Mouse (Mus musculus): ENCODE measurements around the gene Prkce.

The Prkce gene

DNA sequence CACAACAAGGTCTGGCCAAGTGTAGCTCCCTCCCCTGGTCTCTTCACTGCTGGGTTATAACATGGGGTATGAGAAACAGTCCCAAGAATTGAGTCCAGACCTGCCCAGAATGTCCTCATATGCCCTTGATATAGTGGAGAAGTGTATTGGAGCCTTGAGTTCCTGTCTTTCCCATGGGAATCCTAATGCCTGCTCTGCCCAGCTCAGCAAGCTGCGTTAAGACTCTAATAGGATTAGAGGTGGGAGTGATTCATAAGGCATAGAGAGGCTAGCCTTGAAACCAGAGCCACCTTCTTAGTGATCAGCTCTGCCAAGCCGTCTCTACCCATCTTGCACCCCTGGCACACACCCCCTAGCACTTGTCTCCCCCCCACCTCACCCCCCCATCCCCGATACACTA lies 455.3 kb downstream of the Prkce start:
- no peak for DNase-seq (ENCODE audit: low spot score in 2 of 2)

DNA sequence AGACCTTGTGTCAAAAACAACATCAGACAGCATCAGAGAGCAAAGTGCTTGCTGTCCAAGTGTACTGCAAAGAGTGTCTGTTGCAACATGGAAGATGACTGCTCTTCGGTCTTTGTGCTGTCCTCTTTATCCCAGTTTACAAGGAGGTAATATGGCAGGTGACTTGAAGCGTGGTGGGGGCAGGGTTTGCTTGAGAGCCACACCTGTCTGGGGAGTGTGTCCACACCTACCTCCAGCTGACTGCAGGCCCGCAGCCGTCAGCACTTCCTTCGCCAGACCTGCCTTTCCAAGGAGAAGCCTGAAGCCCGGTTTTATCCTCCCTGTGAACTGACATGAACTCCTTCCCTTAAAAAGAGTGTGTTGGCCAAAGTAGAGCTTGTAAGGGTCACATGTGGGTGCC lies 458.9 kb downstream of the Prkce start:
- no peak for DNase-seq (ENCODE audit: low spot score in 2 of 2)

DNA sequence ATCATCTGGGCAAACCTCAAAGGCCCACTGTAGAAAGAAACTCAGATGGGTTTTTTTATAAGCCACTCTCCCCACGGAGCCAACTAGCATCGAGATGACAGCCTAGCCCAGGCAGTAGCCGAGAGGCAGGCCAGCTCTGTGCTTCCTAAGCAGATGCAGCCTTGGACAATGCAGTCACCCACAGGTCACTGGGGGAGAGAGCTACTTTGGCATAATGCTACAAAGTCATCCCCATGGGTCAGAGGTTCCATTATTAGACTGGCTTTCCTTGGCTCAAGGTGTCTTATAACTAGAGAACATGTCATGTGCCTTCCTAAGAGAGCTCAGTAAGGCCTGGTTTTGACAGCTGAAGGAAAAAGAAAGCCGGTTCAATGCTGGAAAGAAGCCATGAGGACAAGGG lies 465.5 kb downstream of the Prkce start:
- no peak for DNase-seq (ENCODE audit: low spot score in 2 of 2)

DNA sequence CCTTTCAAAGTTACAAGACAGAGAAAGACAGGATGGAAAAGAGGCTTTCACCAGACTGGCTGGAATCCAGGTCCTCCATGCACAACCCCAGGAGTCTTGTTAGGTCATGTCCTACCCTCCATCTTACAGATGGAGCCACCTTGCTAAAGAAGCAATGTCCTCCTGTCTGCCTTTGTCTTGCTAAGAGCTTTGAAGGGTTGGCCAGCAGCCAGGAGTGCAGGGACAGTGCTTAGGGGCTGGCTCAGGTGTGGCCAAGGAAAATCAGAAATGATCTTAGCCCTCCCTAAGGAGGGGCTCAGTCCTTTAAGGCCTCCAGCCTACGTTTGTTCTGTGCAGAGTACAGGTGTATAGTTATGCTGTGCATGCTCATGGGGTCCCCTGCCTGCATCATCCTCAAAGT lies 469.7 kb downstream of the Prkce start:
- DNase-seq (ENCODE audit: low spot score in 2 of 2): no peak

DNA sequence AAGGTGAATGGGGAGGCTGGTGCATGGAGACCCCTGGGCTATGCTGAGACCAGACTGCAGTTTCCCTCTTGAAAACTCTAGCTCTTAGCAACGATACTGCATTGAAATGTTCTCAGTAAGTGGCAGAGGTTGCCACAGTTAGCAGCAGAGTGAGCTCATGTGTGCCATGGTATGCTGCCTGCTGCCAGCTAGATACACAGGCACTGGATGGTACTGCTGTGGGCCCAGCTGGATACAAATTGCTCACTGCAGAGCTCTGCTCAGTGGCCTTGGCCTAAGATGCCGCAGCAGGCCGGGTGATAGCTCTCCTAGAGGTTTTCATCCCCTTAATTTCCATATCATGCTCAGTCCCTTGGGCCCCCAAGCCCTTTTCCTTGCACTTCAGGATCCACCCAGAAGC lies 471.7 kb downstream of the Prkce start:
- no peak for DNase-seq (ENCODE audit: low spot score in 2 of 2)

DNA sequence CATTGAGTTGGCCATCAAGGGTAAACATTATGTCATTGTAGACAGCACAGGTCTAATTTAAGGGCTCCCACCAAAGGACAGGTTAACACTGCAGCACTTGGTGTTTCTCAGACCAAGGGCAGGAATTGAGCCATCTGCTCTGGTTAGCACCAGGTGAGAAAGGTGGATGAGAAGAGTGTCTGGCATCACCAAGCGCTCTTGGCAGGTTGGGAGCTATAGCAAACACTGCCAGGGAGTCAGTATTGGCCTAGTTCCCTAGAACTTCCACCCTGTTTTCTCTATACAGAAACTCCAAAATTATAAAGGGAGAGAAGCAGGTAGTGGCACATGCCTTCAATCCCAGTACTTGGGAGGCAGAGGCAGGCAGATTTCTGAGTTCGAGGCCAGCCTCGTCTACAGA lies 479.6 kb downstream of the Prkce start:
- no peak for DNase-seq (ENCODE audit: low spot score in 2 of 2)

DNA sequence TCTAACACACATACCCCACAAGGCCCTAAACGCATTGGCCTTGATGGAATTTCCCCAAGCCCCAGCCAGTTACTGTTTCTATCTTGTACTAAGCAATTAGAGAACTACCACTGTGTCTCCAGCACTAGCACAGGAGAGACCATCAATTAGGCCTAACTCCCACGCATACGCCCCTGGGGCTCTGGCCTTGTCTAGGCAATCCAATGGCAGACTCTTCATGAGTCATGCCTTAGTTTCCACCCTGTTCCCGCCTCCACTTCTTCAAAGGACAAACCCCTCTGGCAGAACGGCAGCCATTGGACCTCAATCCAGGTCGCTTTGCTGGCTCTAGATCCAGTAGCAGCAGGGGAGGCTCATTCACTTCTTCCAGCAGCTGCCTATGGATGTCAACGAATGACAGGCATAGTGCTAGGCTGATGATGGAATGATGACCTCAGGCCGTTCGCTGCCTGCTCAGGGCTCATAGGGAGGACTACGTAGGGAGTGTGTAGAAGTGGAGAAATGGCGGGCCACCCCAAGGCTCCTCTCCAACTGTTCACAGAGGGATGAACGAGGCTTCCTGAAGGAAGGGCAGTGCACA lies 481.4 kb downstream of the Prkce start:
- DNase-seq (ENCODE audit: low spot score in 2 of 2): no peak

DNA sequence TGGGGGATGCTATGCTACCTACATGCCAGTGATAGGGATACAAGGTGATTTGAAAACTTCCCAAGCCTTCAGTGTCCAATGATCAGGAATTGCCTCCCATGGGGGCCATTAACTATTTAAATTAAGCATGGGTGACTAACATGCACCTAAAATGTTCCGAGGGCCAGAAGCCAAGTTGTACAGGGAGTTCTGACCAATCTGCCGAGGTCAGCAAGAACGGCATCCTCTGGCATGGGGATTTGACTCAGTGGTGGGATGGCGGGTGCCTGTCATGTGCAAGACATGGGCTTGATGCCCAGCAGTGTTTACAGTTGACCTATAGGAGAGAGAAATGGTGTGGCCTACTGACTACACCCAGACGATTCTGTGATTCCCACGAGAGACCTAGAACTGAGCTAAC lies 482.7 kb downstream of the Prkce start:
- no peak for DNase-seq (ENCODE audit: low spot score in 2 of 2)

DNA sequence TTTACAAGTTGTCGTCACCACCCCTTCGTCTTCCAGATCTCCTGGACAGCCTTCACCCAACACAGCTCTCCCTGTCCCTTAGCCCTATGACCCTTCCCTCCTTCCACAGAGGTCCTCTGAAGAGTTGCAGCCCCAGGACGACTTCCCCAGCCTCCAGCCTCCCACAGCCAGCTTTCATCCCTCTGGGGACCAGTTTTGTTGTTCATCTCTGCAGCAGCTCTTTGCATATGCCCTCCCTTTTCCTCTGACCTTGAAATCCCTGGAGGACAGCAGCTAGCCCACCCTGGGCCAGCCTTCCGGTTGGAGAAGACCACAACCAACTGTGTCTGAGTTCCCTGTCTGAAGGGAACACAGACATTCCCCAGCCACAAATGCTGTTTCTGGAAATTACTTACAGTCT lies 483.5 kb downstream of the Prkce start:
- DNase-seq (ENCODE audit: low spot score in 2 of 2): no peak

DNA sequence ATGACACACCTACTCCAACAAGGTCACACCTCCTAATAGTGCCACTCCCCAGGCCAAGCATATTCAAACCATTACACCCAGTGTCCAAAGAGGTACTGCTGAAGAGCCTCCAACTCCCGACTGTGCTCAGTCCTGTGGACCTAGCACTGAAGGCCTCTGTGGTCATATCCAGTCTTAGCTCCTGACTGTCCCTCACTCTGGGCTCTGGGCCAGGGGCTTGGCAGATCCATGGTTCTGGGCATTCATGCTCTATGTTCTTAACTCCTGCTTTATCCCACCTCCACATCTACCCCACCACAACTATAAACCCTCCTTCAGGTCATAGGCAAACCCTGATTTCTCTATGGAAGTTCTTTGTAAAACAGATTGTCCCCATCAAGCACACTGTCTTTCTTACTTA lies 485.2 kb downstream of the Prkce start:
- no peak for DNase-seq (ENCODE audit: low spot score in 2 of 2)

DNA sequence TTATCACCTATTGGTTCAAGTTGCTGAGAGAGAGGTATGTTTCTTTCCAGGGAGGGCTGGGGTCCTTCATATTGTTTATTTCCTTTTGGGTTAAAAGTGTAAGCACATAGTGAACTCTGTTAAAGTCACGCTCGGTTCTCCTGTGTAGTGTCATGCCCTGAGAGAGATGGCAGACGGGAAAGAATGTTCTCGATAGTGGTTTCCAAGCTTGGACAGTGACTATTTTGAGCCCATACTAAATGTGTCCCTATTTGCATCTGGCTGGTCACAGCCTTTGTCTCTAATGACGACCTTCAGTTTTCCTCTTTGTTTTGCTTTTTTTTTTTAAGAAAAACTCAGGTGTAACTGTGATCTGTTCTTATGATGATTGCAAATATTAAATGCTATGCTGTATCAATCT lies 488.8 kb downstream of the Prkce start:
- no peak for DNase-seq (ENCODE audit: low spot score in 2 of 2)

DNA sequence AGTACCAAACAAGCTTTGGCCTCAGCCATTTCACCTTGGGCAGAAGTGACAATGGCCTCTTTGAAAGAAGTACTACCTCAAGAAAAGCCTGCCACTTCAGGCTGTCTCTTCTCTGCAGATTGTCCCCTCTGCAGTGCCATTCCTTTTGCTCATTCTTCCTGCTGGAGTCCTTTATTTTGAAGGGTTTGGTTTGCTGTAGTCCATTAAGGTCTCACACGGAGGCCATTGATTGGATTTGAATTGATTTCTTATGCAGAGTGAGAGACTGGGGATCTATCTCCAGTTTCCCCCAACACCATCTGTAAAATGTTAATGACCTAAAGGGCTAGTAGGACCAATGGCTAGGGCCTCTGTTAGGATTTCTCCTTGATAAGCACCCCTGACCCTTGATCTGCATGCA lies 494.7 kb downstream of the Prkce start:
- no peak for DNase-seq (ENCODE audit: low spot score in 2 of 2)

DNA sequence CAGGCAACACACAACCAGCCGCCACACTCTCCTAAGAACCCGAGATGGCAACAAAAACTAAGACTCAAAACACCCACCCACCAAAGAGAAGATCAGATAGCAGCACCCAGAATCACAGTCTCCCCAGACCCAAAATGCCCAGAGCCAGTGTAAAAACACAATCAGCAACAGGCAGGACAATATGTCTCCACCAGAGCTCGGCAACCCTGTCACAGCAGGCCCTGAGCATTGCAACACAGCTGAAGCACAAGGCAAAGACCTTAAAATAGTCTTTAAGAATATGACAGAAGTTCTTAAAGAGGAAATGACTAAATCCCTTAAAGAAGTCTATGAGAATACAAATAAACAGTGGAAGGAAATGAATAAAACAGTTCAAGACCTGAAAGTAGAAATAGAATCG lies 495.9 kb downstream of the Prkce start:
- no peak for DNase-seq (ENCODE audit: low spot score in 2 of 2)

DNA sequence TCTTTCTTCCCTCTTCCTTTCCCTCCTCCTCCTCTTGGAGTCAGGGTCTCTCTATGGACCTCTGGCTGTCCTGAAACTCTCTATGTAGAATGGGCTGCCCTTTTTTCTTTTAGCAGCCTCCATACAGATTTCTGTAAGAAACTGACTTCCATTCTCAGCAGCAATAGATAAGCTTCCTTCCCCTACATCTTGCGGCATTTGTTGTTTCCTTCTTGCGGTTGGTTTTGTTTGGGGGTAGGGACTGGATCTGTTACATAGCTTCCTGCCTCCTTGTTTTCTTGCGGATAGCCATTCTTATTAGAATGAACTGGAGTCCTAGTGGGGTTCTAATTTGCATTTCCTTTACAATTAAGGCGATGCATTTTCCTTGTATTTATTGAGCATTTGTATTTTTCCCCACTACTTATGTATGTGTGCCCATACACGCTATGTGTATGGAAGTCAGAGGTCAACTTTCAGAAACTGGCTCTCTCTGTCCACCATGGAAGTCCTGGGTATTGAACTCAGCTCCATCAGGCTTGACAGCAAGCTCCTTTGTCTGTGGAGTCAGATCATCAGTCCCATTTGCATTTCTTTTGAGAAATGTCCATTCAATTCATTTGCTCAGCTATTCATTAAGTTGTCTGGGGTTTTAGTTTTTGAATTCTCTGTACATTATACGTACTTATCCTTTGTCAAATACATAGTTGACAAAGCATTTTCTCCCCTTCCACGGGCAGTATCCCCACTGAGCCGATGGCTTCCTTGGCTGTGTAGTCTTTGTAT lies 500.4 kb downstream of the Prkce start:
- no peak for DNase-seq (ENCODE audit: low spot score in 2 of 2)

DNA sequence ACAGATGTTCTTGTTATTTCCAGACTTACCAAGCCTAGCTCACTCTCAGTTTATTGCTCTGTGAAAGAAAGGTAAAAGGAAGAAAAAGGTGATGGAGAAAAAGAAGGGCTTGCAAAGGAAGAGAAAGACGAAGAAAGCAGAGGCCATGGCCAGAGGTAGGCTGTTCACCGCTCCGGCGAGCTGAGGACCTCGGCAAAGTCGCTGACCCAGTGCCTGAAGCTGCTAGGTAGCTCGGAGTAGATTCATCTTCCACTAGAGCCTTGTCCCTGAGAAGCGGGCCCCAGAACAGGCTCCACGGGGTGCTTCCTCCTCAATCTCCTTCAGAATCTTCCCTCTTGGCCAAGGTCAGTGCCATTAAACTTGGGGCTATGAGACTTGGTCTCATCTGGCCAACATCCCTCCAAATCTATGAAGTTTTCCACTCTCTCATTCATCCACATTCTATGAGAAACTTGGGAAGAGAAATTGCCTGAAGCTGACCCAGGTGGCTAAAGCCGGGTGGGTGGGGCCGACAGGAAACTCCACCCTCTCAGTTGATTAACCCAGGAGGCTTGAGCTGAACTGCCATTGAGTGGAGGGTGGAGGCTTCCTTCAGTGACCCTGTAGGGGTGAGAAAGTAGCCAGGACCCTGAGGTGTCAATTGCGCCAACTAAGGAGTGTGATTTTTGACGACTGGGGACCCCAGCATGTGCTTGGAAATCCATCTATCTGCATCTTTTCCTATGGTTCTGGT lies 502.2 kb downstream of the Prkce start:
- no peak for DNase-seq (ENCODE audit: low spot score in 2 of 2)

DNA sequence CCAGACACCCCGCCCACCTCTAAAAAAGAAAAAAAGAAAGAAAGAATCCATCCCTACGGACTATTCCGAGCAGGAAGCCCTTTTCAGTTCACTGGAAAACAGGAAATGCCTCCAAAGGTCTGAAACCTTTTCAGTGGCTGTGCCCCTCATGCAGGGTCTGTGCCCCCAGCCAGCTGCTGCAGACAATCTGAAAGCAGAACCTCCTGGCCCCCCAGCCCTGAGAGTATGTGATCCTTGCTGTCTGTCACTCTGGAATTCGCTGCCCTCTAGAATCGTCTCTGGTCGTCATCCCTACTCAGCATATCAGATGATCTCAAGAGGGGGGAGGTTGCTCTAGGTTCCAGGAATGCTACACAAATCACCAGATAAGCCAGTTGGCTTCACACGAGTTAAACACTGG lies 503.1 kb downstream of the Prkce start:
- DNase-seq (ENCODE audit: low spot score in 2 of 2): no peak

DNA sequence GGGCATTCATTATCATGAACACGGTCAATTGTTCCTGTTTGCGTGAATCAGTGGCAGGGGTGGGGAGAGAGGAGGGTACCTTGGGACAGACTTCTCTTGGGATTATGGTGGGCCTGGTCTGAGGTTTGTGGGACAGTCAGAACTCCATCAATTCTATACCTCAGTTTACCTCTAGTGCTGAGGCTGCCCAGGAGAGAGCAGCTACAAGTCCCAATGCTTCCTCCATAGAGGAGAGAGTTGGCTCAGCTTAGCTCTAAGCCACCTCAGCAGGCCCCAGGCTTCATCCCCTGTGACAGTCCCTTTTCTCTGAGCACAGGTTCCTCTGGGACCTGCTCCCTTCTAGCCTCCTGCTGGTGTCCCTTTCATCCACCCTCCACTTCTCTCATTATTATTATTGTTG lies 507.4 kb downstream of the Prkce start:
- no peak for DNase-seq (ENCODE audit: low spot score in 2 of 2)

DNA sequence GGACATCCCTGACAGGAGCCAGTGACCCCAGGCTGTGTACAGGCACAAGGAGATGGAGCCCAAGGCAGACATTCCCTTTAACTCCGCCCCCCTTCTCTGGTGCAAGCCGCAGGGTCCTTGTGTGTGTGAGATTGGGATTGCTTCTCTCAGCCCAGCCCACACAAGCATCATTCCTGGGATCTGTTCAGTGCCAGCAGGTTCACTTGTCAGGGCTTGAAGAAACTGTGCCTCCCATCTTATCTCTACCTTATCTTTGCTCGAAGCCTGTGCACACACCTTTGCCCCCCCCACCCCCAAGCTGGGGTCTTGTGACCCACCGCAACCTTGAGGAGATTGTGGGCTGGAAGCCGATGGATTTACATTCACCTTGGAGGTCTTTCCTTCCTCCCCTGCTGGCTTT lies 508.8 kb downstream of the Prkce start:
- DNase-seq (ENCODE audit: low spot score in 2 of 2): no peak

DNA sequence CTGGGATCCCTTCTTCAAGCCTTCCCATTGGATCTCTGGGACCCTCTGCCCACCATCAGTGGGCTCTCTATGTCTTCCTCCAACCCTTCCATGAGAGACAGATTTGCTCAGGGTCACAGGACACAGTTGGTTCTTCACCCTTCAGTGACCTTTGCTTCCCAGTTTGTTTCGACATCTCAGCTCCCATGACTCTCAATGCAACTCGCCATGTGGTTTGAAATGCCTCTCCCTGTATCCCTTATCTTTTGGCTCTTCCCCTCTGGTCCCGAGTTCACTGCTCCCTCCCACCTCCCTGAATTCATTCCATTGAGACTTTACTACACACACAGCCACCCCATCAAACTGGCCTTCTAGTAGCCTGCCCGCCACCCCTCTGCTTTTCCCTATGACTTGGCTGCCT lies 509.3 kb downstream of the Prkce start:
- no peak for DNase-seq (ENCODE audit: low spot score in 2 of 2)

DNA sequence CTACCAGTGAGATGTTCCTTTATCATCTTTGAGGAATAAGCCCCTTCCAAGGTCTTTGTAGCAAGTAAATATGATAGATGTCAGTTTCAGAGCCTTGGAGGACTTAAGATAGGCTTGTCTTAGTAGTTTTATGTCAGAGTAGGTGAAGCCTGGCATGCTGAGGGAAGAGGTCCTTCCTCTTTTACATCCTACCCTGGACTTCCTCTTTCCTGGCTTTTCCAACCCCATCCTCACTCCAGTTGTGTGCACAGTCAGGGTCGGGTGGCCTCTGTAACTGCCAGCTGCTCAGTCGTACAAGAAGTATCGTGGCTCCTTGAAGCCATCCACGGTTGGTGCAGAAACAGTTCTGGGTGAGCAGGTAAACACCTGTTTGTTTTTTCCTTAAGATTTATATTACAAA lies 517.7 kb downstream of the Prkce start:
- DNase-seq (ENCODE audit: low spot score in 2 of 2): no peak

DNA sequence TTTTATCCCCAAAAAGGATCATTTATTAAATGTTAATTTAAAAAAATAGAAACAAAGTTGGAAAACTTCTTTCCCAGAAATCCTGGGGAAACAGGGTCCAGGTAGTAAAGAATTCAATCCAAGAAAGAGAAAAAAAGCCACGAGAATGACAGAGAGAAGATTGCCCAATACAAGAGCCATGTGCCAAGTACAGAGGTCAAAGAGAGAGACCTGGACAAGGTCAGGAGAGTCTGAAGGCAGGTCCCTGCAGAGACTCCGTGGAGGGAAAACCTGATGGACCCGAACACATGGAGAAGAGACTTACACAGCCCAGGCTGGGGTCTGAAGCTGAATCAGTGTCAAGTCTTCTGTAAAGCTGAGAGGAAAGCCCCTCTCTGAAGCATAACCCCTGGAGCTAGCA lies 519.4 kb downstream of the Prkce start:
- DNase-seq (ENCODE audit: low spot score in 2 of 2): no peak

DNA sequence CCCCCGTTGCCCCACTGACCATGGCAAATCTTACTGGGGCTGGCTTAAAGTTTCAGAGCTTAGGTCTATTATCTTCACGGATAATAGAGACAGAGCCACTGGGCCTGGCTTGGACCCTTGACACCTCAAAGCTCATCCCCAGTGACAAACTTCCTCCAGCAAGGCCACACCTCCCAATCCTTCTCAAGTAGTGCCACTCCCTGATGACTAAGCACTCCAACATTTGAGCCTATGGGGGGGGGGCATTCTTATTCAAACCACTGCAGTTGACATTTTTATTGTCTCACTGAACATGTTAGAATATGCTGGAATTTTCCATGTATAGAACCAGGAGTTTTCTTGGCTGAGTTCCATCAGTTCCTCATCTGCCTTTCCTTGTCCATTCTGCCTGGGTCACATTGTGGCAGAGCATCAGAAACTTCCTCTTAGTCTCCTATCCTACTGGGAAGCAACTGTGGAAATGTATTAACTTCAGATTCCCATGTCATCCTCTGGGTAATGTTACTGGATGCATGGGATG lies 523.3 kb downstream of the Prkce start:
- DNase-seq (ENCODE audit: low spot score in 2 of 2): no peak

DNA sequence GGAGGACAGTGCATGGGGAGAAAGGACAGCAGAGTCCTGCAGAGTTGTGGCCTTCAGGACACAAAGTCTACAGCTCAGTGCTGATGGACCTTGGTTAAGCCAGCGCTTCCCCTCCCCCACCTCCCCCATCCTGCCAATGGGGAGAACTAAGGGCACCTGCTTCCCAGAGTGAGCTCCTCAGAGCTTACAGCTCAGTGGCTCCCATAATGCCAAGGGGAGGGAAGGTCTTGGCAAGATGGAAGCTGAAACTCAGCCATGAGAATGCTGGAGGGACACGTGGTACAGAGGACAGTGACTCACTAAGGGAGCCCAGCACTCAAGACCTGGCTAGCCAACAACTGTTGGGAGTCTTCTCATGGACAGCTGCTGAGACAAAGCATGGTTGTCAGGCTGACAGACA lies 530.2 kb downstream of the Prkce start:
- no peak for DNase-seq (ENCODE audit: low spot score in 2 of 2)
